Mouse (Mus musculus): ENCODE measurements around the gene Ice1.

Ice1 gene

GRCm38 (mm10) chr13:70582517-70582916 is 54.9 kb downstream of the Ice1 start:
- peak in 1 of 2 experiments; percentile 56 for DNase-seq (ENCODE audit: inconsistent age in 2 of 2, low spot score in 1 of 2)

- no peak for DNase-seq (ENCODE audit: inconsistent age in 2 of 2, low spot score in 1 of 2)
Measured at GRCm38 (mm10) chr13:70581509-70581908, 55.9 kb downstream of the Ice1 start.

- DNase-seq (ENCODE audit: inconsistent age in 2 of 2, low spot score in 1 of 2), result no peak
Measured at GRCm38 (mm10) chr13:70574216-70574615, 63.2 kb downstream of the Ice1 start.

GRCm38 (mm10) chr13:70567889-70568288 is 69.5 kb downstream of the Ice1 start:
- DNase-seq (ENCODE audit: inconsistent age in 2 of 2, low spot score in 1 of 2), result no peak

- DNase-seq (ENCODE audit: inconsistent age in 2 of 2, low spot score in 1 of 2), result no peak
Measured at GRCm38 (mm10) chr13:70553456-70553855, 84.0 kb downstream of the Ice1 start.

GRCm38 (mm10) chr13:70547457-70547856 is 90.0 kb downstream of the Ice1 start:
- DNase-seq (ENCODE audit: inconsistent age in 2 of 2, low spot score in 1 of 2), result no peak

- peak in 1 of 2 experiments; percentile 40 for DNase-seq (ENCODE audit: inconsistent age in 2 of 2, low spot score in 1 of 2)
Measured at GRCm38 (mm10) chr13:70545261-70545660, 92.2 kb downstream of the Ice1 start.

GRCm38 (mm10) chr13:70539842-70540241 is 97.6 kb downstream of the Ice1 start:
- no peak for DNase-seq (ENCODE audit: inconsistent age in 2 of 2, low spot score in 1 of 2)

GRCm38 (mm10) chr13:70533412-70533811 is 104.0 kb downstream of the Ice1 start:
- DNase-seq (ENCODE audit: inconsistent age in 2 of 2, low spot score in 1 of 2), result no peak

- DNase-seq (ENCODE audit: inconsistent age in 2 of 2, low spot score in 1 of 2), result no peak
Measured at GRCm38 (mm10) chr13:70532719-70533118, 104.7 kb downstream of the Ice1 start.

- DNase-seq (ENCODE audit: inconsistent age in 2 of 2, low spot score in 1 of 2), result no peak
Measured at GRCm38 (mm10) chr13:70517651-70518050, 119.8 kb downstream of the Ice1 start.

GRCm38 (mm10) chr13:70515004-70515403 is 122.4 kb downstream of the Ice1 start:
- DNase-seq (ENCODE audit: inconsistent age in 2 of 2, low spot score in 1 of 2), result no peak

GRCm38 (mm10) chr13:70510199-70510598 is 127.2 kb downstream of the Ice1 start:
- DNase-seq (ENCODE audit: inconsistent age in 2 of 2, low spot score in 1 of 2), result no peak

- peak in 1 of 2 experiments; percentile 23 for DNase-seq (ENCODE audit: inconsistent age in 2 of 2, low spot score in 1 of 2)
Measured at GRCm38 (mm10) chr13:70509375-70510016, 127.9 kb downstream of the Ice1 start.

GRCm38 (mm10) chr13:70508708-70509374 is 128.6 kb downstream of the Ice1 start:
- DNase-seq (ENCODE audit: inconsistent age in 2 of 2, low spot score in 1 of 2), result no peak
